Mouse (Mus musculus) MEL (cell line): ENCODE data around the gene Stx6. TPM values are rescaled to one million over a fixed set of nuclear protein-coding genes. Genes with fewer than 3 reads are reported as not detected.

Experiments used
- DNase-seq: peaks from one replicate; pipeline ENCODE4 v3.0.0; 2011; ENCODE audit warnings: low read depth, low spot score
- H3K27ac ChIP-seq: 2 replicates; pipeline ENCODE4 v1.5.1; 2012; ENCODE audit warnings: low read depth, mild to moderate bottlenecking, control low read depth, low read length, moderate library complexity; ENCODE audit not compliant: control insufficient read depth
- H3K27me3 ChIP-seq, 2 experiments: fragments of 150-350 bp in 1 of 2; sonication (generic) in 1 of 2; 2 replicates each; pipeline ENCODE4 v1.6.1; 2012; ENCODE audit warnings: low read length in 2 of 2, mild to moderate bottlenecking in 2 of 2, improper control_type of control experiment in 1 of 2, moderate library complexity in 1 of 2; ENCODE audit not compliant: insufficient read depth in 2 of 2, control insufficient read depth in 1 of 2
- H3K36me3 ChIP-seq, 2 experiments: 2 replicates each; pipeline ENCODE4 v1.6.1; 2012 to 2014; ENCODE audit warnings: low read length in 2 of 2, improper control_type of control experiment in 1 of 2, inconsistent platforms in 1 of 2, mild to moderate bottlenecking in 1 of 2; ENCODE audit not compliant: insufficient read depth in 2 of 2, control insufficient read depth in 1 of 2
- H3K4me1 ChIP-seq, 2 experiments: fragments of 150-350 bp in 1 of 2; sonication (generic) in 1 of 2; 2 replicates each; pipeline ENCODE4 v1.6.1; 2012; ENCODE audit warnings: low read length in 2 of 2, improper control_type of control experiment in 1 of 2, mild to moderate bottlenecking in 1 of 2; ENCODE audit not compliant: insufficient read depth in 2 of 2, control insufficient read depth in 1 of 2
- H3K4me3 ChIP-seq, 2 experiments: fragments of 150-350 bp in 1 of 2; sonication (generic) in 1 of 2; 2 replicates each; pipeline ENCODE4 v1.5.1; 2012; ENCODE audit warnings: low read depth in 2 of 2, low read length in 2 of 2, mild to moderate bottlenecking in 2 of 2, moderate library complexity in 2 of 2, control low read depth in 1 of 2, improper control_type of control experiment in 1 of 2; ENCODE audit not compliant: control insufficient read depth in 1 of 2, insufficient read depth in 1 of 2
- H3K79me2 ChIP-seq: 2 replicates; pipeline ENCODE4 v1.6.1; 2012; ENCODE audit warnings: mild to moderate bottlenecking, low read length, moderate library complexity; ENCODE audit not compliant: control insufficient read depth, poor library complexity, insufficient read depth
- H3K9ac ChIP-seq: 2 replicates; pipeline ENCODE4 v1.6.1; 2012; ENCODE audit warnings: low read depth, mild to moderate bottlenecking, control low read depth, low read length, moderate library complexity; ENCODE audit not compliant: control insufficient read depth, poor library complexity, severe bottlenecking
- H3K9me3 ChIP-seq: fragments of 150-350 bp; sonication (generic); replicated peaks from 2 replicates; pipeline ENCODE4 v1.6.1; 2012; ENCODE audit warnings: mild to moderate bottlenecking, low read length, improper control_type of control experiment, moderate library complexity; ENCODE audit not compliant: insufficient read depth
- BHLHE40 ChIP-seq: IDR thresholded peaks from 2 replicates; pipeline ENCODE4 v1.6.1; 2012; ENCODE audit warnings: low read depth, mild to moderate bottlenecking, inconsistent platforms, low read length, improper control_type of control experiment, borderline replicate concordance
- CHD1 ChIP-seq: IDR thresholded peaks from 2 replicates; pipeline ENCODE4 v1.6.1; 2012; ENCODE audit warnings: low read depth, mild to moderate bottlenecking, inconsistent platforms, low read length, improper control_type of control experiment
- CTCF ChIP-seq, 3 experiments: IDR thresholded peaks in 2 of 3; conservative IDR thresholded peaks in 1 of 3; 2 replicates each; pipeline ENCODE4 v1.5.1; 2011 to 2012; ENCODE audit warnings: low read length in 3 of 3, low read depth in 2 of 3, mild to moderate bottlenecking in 2 of 3, improper control_type of control experiment in 1 of 3, inconsistent platforms in 1 of 3, mixed read lengths in 1 of 3, moderate library complexity in 1 of 3; ENCODE audit not compliant: control insufficient read depth in 1 of 3, insufficient read depth in 1 of 3, poor library complexity in 1 of 3, severe bottlenecking in 1 of 3
- E2F4 ChIP-seq: IDR thresholded peaks from 2 replicates; pipeline ENCODE4 v1.6.1; 2011; ENCODE audit warnings: low read depth, low read length, improper control_type of control experiment, borderline replicate concordance
- ELF1 ChIP-seq: IDR thresholded peaks from 2 replicates; pipeline ENCODE4 v1.6.1; 2014; ENCODE audit warnings: low read depth, mild to moderate bottlenecking, inconsistent platforms, low read length, improper control_type of control experiment, moderate library complexity
- EP300 ChIP-seq, 2 experiments: IDR thresholded peaks; 2 replicates each; pipeline ENCODE4 v1.6.1; 2011; ENCODE audit warnings: improper control_type of control experiment in 2 of 2, low read length in 2 of 2, low read depth in 1 of 2, mild to moderate bottlenecking in 1 of 2
- ETS1 ChIP-seq: IDR thresholded peaks from 2 replicates; pipeline ENCODE4 v1.6.1; 2012; ENCODE audit warnings: low read depth, mild to moderate bottlenecking, inconsistent platforms, low read length, improper control_type of control experiment, moderate library complexity
- GABPA ChIP-seq: IDR thresholded peaks from 2 replicates; pipeline ENCODE4 v1.6.1; 2012; ENCODE audit warnings: low read depth, mild to moderate bottlenecking, inconsistent platforms, low read length, improper control_type of control experiment, moderate library complexity
- HCFC1 ChIP-seq: IDR thresholded peaks from 2 replicates; pipeline ENCODE4 v1.6.1; 2012; ENCODE audit warnings: low read depth, mild to moderate bottlenecking, inconsistent platforms, low read length, improper control_type of control experiment, moderate library complexity
- JUND ChIP-seq: IDR thresholded peaks from 2 replicates; pipeline ENCODE4 v1.6.1; 2011; ENCODE audit warnings: low read depth, mild to moderate bottlenecking, improper control_type of control experiment, low read length
- MAFK ChIP-seq: IDR thresholded peaks from 2 replicates; pipeline ENCODE4 v1.6.1; 2011; ENCODE audit warnings: low read depth, mild to moderate bottlenecking, low read length, improper control_type of control experiment, borderline replicate concordance
- MAX ChIP-seq: IDR thresholded peaks from 2 replicates; pipeline ENCODE4 v1.6.1; 2011; ENCODE audit warnings: low read length, improper control_type of control experiment
- MAZ ChIP-seq: IDR thresholded peaks from 2 replicates; pipeline ENCODE4 v1.6.1; 2012; ENCODE audit warnings: low read depth, mild to moderate bottlenecking, inconsistent platforms, low read length, improper control_type of control experiment
- MEF2A ChIP-seq: IDR thresholded peaks from 2 replicates; pipeline ENCODE4 v1.6.1; 2014; ENCODE audit warnings: low read depth, mild to moderate bottlenecking, inconsistent platforms, low read length, improper control_type of control experiment; ENCODE audit not compliant: poor library complexity, insufficient replicate concordance, severe bottlenecking; ENCODE audit errors: extremely low read depth
- MXI1 ChIP-seq: IDR thresholded peaks from 2 replicates; pipeline ENCODE4 v1.6.1; 2011; ENCODE audit warnings: mild to moderate bottlenecking, low read depth, low read length, improper control_type of control experiment
- MYB ChIP-seq: IDR thresholded peaks from 2 replicates; pipeline ENCODE4 v1.6.1; 2011; ENCODE audit warnings: mild to moderate bottlenecking, low read depth, low read length, improper control_type of control experiment
- MYC ChIP-seq: IDR thresholded peaks from 2 replicates; pipeline ENCODE4 v1.6.1; 2011; ENCODE audit warnings: low read depth, mild to moderate bottlenecking, low read length, improper control_type of control experiment, moderate library complexity
- NELFE ChIP-seq: IDR thresholded peaks from 2 replicates; pipeline ENCODE4 v1.6.1; 2011; ENCODE audit warnings: low read depth, low read length, improper control_type of control experiment
- NRF1 ChIP-seq: IDR thresholded peaks from 2 replicates; pipeline ENCODE4 v1.6.1; 2014; ENCODE audit warnings: low read depth, mild to moderate bottlenecking, inconsistent platforms, low read length, improper control_type of control experiment, moderate library complexity; ENCODE audit not compliant: poor library complexity, insufficient read depth, severe bottlenecking
- POLR2AphosphoS2 ChIP-seq: IDR thresholded peaks from 2 replicates; pipeline ENCODE4 v1.6.1; 2011; ENCODE audit warnings: low read length, improper control_type of control experiment
- POLR2AphosphoS5 ChIP-seq: IDR thresholded peaks from 2 replicates; pipeline ENCODE4 v1.6.1; 2012; ENCODE audit warnings: low read depth, borderline replicate concordance, mild to moderate bottlenecking, inconsistent platforms, low read length, moderate library complexity, mixed read lengths
- RAD21 ChIP-seq: IDR thresholded peaks from 2 replicates; pipeline ENCODE4 v1.6.1; 2011; ENCODE audit warnings: mild to moderate bottlenecking, low read depth, low read length, improper control_type of control experiment
- RCOR1 ChIP-seq: IDR thresholded peaks from 2 replicates; pipeline ENCODE4 v1.6.1; 2012; ENCODE audit warnings: low read depth, mild to moderate bottlenecking, inconsistent platforms, low read length, improper control_type of control experiment
- SMC3 ChIP-seq: IDR thresholded peaks from 2 replicates; pipeline ENCODE4 v1.6.1; 2011; ENCODE audit warnings: low read depth, low read length, improper control_type of control experiment
- TCF12 ChIP-seq: IDR thresholded peaks from 2 replicates; pipeline ENCODE4 v1.6.1; 2014; ENCODE audit warnings: low read depth, mild to moderate bottlenecking, inconsistent platforms, low read length, improper control_type of control experiment, moderate library complexity
- UBTF ChIP-seq: IDR thresholded peaks from 2 replicates; pipeline ENCODE4 v1.6.1; 2012; ENCODE audit warnings: low read depth, mild to moderate bottlenecking, inconsistent platforms, low read length, improper control_type of control experiment, moderate library complexity, borderline replicate concordance; ENCODE audit not compliant: insufficient read depth
- USF1 ChIP-seq: IDR thresholded peaks from 2 replicates; pipeline ENCODE4 v1.6.1; 2014; ENCODE audit warnings: low read depth, mild to moderate bottlenecking, inconsistent platforms, low read length, improper control_type of control experiment, moderate library complexity
- USF2 ChIP-seq, 2 experiments: IDR thresholded peaks; 2 replicates each; pipeline ENCODE4 v1.6.1; 2011 to 2012; ENCODE audit warnings: improper control_type of control experiment in 2 of 2, low read length in 2 of 2, borderline replicate concordance in 1 of 2, inconsistent platforms in 1 of 2, low read depth in 1 of 2, mild to moderate bottlenecking in 1 of 2; ENCODE audit not compliant: insufficient read depth in 1 of 2
- ZC3H11A ChIP-seq: IDR thresholded peaks from 2 replicates; pipeline ENCODE4 v1.6.1; 2012; ENCODE audit warnings: low read depth, mild to moderate bottlenecking, inconsistent platforms, low read length, improper control_type of control experiment
- ZKSCAN1 ChIP-seq: IDR thresholded peaks from 2 replicates; pipeline ENCODE4 v1.6.1; 2012; ENCODE audit warnings: low read depth, mild to moderate bottlenecking, inconsistent platforms, low read length, improper control_type of control experiment, moderate library complexity
- ZNF384 ChIP-seq: IDR thresholded peaks from 2 replicates; pipeline ENCODE4 v1.6.1; 2012; ENCODE audit warnings: low read depth, mild to moderate bottlenecking, inconsistent platforms, low read length, improper control_type of control experiment
- polyA plus RNA-seq, 2 experiments: library from polyadenylated mRNA; stranded (reverse) in 1 of 2; unstranded in 1 of 2; fragments of >175 nt in 1 of 2; fragments of >200 nt in 1 of 2; gene quantifications; 2 replicates each; pipeline versions ENCODE4 v1.2.1 to v1.2.4; 2012; ENCODE audit warnings: low replicate concordance in 2 of 2, low read depth in 1 of 2; ENCODE audit not compliant: insufficient read length in 2 of 2, insufficient read depth in 1 of 2, missing spikeins in 1 of 2
- total RNA-seq: library from RNA; depleted of rRNA; stranded (reverse); fragments of 300-350 nt; gene quantifications from 2 replicates; pipeline ENCODE4 v1.2.3, GENCODE M21; 2012

Stx6 gene
- total and polyA plus RNA-seq, 3 experiments, result 18.1 to 38.4 TPM; not detected in 1

DNA sequence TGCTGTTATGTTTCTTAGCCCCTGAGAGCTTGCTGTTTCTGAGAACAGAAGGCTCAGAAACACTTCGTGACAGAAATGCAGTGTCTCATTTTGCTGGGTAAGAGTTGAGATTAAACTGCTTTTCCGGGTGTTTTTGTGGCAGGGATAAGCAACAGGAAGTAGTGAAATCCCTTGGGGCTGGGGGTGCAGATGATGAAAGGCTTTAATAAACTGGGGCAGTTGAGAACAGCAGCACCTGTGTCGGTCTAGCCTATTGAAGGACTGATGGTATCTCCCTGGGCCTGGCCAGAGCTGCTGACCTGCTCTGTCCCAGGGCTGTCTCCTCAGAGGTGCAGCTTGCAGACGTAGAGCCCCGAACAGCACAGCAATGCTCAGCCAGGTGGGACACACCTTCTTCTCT is 44.0 kb downstream of the Stx6 start:
- no peak for TF ChIP-seq MYB
- no peak for TF ChIP-seq MAX
- no peak for TF ChIP-seq UBTF
- no peak for TF ChIP-seq NRF1
- TF ChIP-seq POLR2AphosphoS2, result no peak
- TF ChIP-seq ETS1, result no peak
- no peak for TF ChIP-seq MAFK
- TF ChIP-seq SMC3, result no peak
- no peak for TF ChIP-seq EP300 (IDR thresholded peaks at IDR 0.05; ENCODE audit: low read depth in 1 of 2, low read length in 2 of 2)
- TF ChIP-seq BHLHE40, result no peak
- no peak for TF ChIP-seq JUND
- TF ChIP-seq TCF12, result no peak
- no peak for TF ChIP-seq ZNF384
- no peak for TF ChIP-seq MEF2A
- no peak for TF ChIP-seq HCFC1
- TF ChIP-seq E2F4, result no peak
- no peak for TF ChIP-seq ZC3H11A
- no peak for TF ChIP-seq MAZ
- no peak overlapping the region for H3K27ac ChIP-seq
- DNase-seq, result no peak
- peaks cover 3 to 17% of the 10 kb centered on the region in 2 experiments for H3K36me3 ChIP-seq
- no peaks in the 10 kb centered on the region for H3K9me3 ChIP-seq
- H3K9ac ChIP-seq, result no peak overlapping the region
- H3K4me1 ChIP-seq, result peaks cover 5 to 16% of the 10 kb centered on the region in 2 experiments
- H3K27me3 ChIP-seq, result no peaks in the 10 kb centered on the region
- no peaks in the 10 kb centered on the region for H3K79me2 ChIP-seq
- no peak overlapping the region for H3K4me3 ChIP-seq

DNA sequence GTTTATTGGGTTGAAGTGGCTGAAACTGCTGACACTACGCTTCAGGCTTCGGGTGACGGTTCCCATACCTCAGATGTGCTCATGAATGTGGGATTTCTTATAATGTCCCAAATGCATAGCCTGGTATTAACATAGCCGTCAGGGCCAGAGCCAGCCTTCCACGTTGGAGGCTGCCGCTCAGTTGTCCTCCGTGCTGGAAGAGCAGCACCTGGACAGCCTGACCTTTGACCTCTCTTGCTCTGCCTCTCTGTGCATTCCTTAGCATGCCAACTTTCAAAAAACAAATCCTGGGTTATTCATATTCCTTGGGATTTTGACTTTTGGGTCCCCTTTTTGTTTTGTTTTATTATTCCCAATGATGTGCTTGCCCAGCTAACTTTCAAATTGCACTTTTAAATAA is 44.6 kb downstream of the Stx6 start:
- Histone ChIP-seq H3K9me3 (no peaks in the 10 kb centered on the region), H3K27ac (no peak overlapping the region), H3K4me1 (peaks cover 5 to 16% of the 10 kb centered on the region in 2 experiments), H3K4me3 (no peak overlapping the region), H3K36me3 (peaks cover 3 to 17% of the 10 kb centered on the region in 2 experiments), H3K9ac (no peak overlapping the region), H3K27me3 (no peaks in the 10 kb centered on the region), H3K79me2 (no peaks in the 10 kb centered on the region)
- no peak for DNase-seq
- TF ChIP-seq MAZ (no peak), NELFE (no peak), USF1 (no peak), GABPA (no peak), MAX (no peak), CHD1 (no peak), MYC (no peak), ZC3H11A (no peak), USF2 (IDR thresholded peaks at IDR 0.05; ENCODE audit: borderline replicate concordance in 1 of 2, insufficient read depth in 1 of 2, low read depth in 1 of 2, low read length in 2 of 2) (no peak), RAD21 (no peak), CTCF (IDR thresholded peaks at IDR 0.05 in 2 of 3, conservative IDR thresholded peaks at IDR 0.05 in 1 of 3; ENCODE audit: control insufficient read depth in 1 of 3, insufficient read depth in 1 of 3, low read depth in 2 of 3, low read length in 3 of 3, poor library complexity in 1 of 3, severe bottlenecking in 1 of 3) (no peak), POLR2AphosphoS2 (no peak), POLR2AphosphoS5 (no peak), NRF1 (no peak), RCOR1 (no peak), ELF1 (no peak), MXI1 (no peak), MAFK (no peak), ZKSCAN1 (no peak)
